Mouse (Mus musculus): ENCODE measurements at regions not wholly inside any gene's neighbourhood (a gene's known extent, or its start where the extent isn't known, plus 50 kb on each side); places are given as distances from the start of the nearest gene placed in this dataset.

DNA sequence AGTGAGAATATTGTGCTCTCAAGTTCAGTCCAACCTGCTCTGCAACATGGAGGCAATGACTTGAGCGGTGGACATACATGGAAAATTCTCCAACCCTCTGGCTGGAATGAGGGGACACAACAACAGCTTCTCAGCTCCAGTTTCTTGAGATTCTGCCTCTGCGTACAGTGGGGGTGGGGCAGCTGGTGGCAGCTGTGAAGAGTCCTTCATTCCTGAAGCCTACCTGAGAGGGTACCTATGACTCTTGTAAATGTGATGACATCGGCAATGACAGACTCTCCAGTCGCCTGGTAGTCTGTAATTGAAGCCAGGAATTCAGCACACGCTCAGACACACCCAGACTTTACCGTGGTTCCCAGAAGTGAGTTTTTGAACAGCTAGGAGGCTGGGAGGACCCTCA is 58.5 kb upstream of the Hoxc13 start:
- H3K4me3 ChIP-seq = no peak overlapping the region
- no peaks in the 10 kb centered on the region for H3K36me3 ChIP-seq (replicated peaks)
- H3K27me3 ChIP-seq (ENCODE audit: poor library complexity, severe bottlenecking) = no peaks in the 10 kb centered on the region
- no peaks in the 10 kb centered on the region for H3K4me1 ChIP-seq
- H3K9me3 ChIP-seq = no peaks in the 10 kb centered on the region
- DNase-seq (ENCODE audit: extremely low spot score, low spot score) = no peak
- H3K27ac ChIP-seq = no peak overlapping the region
- WGBS = 80% methylated on average over 6 of the region's 6 CpGs

DNA sequence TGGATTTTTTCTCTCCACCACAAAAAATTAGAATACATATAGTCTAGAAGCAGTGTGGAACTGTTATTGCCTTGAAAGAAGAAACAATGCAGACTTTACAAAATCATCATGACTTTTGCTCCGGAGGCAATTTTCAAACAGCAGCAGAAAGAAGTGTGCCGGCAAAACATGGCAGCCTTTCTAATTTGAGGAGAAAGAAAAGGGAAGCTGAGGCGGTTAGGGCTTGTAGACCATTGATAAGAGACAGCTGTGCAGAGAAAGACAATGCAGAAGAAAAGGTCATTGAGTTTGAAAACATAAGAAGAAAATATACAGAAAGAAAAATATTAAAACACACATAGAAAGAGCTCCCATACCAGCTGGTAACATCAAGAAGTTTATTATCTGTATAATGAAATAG is 54.1 kb upstream of the Hoxc13 start:
- H3K9me3 ChIP-seq = no peaks in the 10 kb centered on the region
- no peaks in the 10 kb centered on the region for H3K4me1 ChIP-seq
- WGBS = 90% methylated on average over 3 of the region's 3 CpGs
- H3K36me3 ChIP-seq (replicated peaks) = no peaks in the 10 kb centered on the region
- no peak for DNase-seq (ENCODE audit: extremely low spot score, low spot score)
- no peak overlapping the region for H3K4me3 ChIP-seq
- H3K27ac ChIP-seq = no peak overlapping the region
- H3K27me3 ChIP-seq (ENCODE audit: poor library complexity, severe bottlenecking) = no peaks in the 10 kb centered on the region

Measured in forebrain, embryonic 10.5 days (tissue).